Mouse (Mus musculus) neural tube, embryonic 11.5 days (tissue): ENCODE results near the gene Naa15. TPM values are rescaled to one million over a fixed set of nuclear protein-coding genes. Genes with fewer than 3 reads are reported as not detected.
"Not testable (repeated sequence)": the region's sequence is repeated elsewhere in the genome, so short reads cannot be mapped to it uniquely, and the experiment has no call there.

Experiments
- ATAC-seq: fragments of 200-750 bp; cut with Nextera tagmentation; 2 replicates; pipeline ENCODE4 v1.8.0; 2017; ENCODE audit warnings: moderate number of reproducible peaks, mild to moderate bottlenecking, moderate TSS enrichment, moderate library complexity; ENCODE audit not compliant: insufficient read depth, low FRiP score, low TSS enrichment
- DNase-seq: peaks from one replicate; pipeline ENCODE4 v3.0.0-alpha.2; 2015; ENCODE audit warnings: low spot score
- H3K27ac ChIP-seq: fragments of 300-500 bp; sonication (generic); 2 replicates; pipeline ENCODE4 v1.5.1; 2014; ENCODE audit warnings: low read depth, mild to moderate bottlenecking, low read length
- H3K27me3 ChIP-seq: fragments of 300-500 bp; sonication (generic); 2 replicates; pipeline ENCODE4 v1.6.1; 2014; ENCODE audit warnings: mild to moderate bottlenecking, low read length, mixed read lengths; ENCODE audit not compliant: control insufficient read depth, insufficient read depth
- H3K36me3 ChIP-seq: fragments of 300-500 bp; sonication (generic); 2 replicates; pipeline ENCODE4 v1.6.1; 2014; ENCODE audit warnings: mild to moderate bottlenecking, low read length, moderate library complexity, mixed read lengths; ENCODE audit not compliant: control insufficient read depth, insufficient read depth
- H3K4me1 ChIP-seq: fragments of 300-500 bp; sonication (generic); 2 replicates; pipeline ENCODE4 v1.6.1; 2014; ENCODE audit warnings: low read length, mixed read lengths; ENCODE audit not compliant: control insufficient read depth, insufficient read depth
- H3K4me2 ChIP-seq: fragments of 300-500 bp; sonication (generic); 2 replicates; pipeline ENCODE4 v1.6.1; 2014; ENCODE audit warnings: low read depth, mild to moderate bottlenecking, moderate library complexity
- H3K4me3 ChIP-seq: fragments of 300-500 bp; sonication (generic); 2 replicates; pipeline ENCODE4 v1.5.1; 2014; ENCODE audit warnings: low read depth, low read length
- H3K9ac ChIP-seq: fragments of 300-500 bp; sonication (generic); 2 replicates; pipeline ENCODE4 v1.6.1; 2014; ENCODE audit warnings: mild to moderate bottlenecking, low read length
- H3K9me3 ChIP-seq: fragments of 300-500 bp; sonication (generic); 2 replicates; pipeline ENCODE4 v1.6.1; 2016; ENCODE audit warnings: low read length; ENCODE audit not compliant: control insufficient read depth
- WGBS: fragments of 180-500 bp; shearing (Covaris S2); extraction: QIAGEN DNeasy Blood & Tissue Kit; methylation state at CpG from one replicate; pipeline ENCODE4 v1.1.7; 2014; 5-methylcytosine and 5-hydroxymethylcytosine counted together
- polyA plus RNA-seq: library from polyadenylated mRNA; unstranded; fragments of >200 nt; fragmentation: Nextera tagmentation; extraction: Ambion mirVana; gene quantifications from 2 replicates; pipeline ENCODE4 v1.2.1, GENCODE M21; 2014

Naa15 gene
- polyA plus RNA-seq, 1 experiment from 2014 or later, result 51.7 TPM

DNA sequence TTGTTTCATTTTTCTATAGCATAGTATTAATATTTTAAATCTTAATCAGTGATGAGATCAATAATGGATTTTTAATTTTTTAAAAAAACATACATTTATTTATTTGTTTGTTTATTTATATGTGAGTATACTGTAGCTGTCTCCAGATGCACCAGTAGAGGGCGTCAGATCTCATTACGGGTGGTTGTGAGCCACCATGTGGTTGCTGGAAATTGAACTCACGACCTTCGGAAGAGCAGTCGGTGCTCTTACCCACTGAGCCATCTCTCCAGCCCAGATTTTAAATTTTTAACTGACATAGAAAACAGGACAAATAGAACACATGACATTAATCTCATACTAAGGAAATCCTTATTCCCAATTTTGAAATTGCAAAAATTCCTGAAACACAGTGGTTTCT, 19.4 kb downstream of the Naa15 start:
- H3K4me3 ChIP-seq, H3K4me1 ChIP-seq, H3K27me3 ChIP-seq, H3K36me3 ChIP-seq, H3K9me3 ChIP-seq, H3K9ac ChIP-seq, ATAC-seq, DNase-seq, H3K4me2 ChIP-seq, H3K27ac ChIP-seq: not testable (repeated sequence)
- WGBS, result 91% methylated on average over 5 of the region's 5 CpGs

DNA sequence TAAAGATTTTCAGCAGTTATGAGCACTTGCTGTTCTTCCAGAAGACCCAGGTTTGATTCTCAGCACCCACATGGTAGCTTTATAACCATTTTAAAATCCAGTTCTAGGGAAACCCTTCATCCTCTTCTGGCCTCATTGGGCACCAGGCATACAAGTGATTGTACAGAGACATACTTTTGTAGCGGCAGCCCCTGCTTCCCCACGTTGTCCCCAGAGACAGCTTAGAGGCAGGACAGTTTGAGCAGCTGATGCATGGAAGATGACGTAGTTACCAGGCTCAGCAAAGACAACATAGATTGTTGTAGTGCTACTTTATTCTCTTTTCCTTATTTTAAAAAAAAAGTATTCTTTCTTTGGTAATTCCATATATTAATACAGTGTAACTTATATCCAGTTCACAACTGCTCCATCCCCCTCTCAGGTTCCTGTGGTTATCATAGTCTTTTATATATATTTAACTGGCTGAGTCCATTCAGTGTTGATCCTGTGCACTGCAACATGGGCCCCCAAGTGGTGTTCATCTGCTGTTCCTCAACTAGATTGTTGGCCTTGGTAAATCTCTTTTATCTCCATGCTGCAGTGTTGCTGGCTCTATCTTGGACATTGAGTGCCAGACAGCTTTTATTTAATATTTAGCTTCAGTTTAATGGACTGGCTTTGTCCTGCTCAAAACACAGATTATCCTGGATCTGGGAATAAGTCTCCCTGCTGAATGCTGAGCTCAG, 20.1 kb downstream of the Naa15 start:
- no peak overlapping the region for H3K4me2 ChIP-seq
- H3K4me3 ChIP-seq, result no peak overlapping the region
- no peak overlapping the region for H3K9ac ChIP-seq
- H3K4me1 ChIP-seq, result no peaks in the 10 kb centered on the region
- H3K27ac ChIP-seq, result no peak overlapping the region
- H3K36me3 ChIP-seq, result peaks cover 2% of the 10 kb centered on the region; the same call in 1 of the 2 replicates
- H3K9me3 ChIP-seq, result no peaks in the 10 kb centered on the region
- DNase-seq (no peak), ATAC-seq (no peak)
- no peaks in the 10 kb centered on the region for H3K27me3 ChIP-seq
- WGBS, result 91% methylated on average over 3 of the region's 3 CpGs

DNA sequence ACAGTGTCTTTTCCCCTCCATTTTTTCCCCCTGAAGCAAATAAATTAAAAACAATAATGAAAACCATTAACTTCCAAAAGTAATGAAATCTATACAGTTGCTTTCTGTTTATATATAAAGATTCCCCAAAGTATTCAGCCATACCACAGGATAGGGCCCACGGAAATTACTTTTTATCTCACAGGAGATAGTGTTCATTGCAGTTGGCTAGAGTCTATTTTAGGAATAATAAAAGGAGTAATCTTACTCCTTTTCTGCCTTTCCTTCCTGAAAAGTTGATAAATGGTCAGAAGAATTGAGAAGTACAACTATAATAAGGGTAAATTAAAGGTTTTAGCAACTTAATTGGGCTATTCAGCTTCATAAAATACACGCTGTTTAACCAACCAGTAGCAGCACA, 53.6 kb downstream of the Naa15 start:
- Histone ChIP-seq H3K9ac (no peak overlapping the region), H3K4me2 (no peak overlapping the region), H3K36me3 (peaks cover 5% of the 10 kb centered on the region), H3K27me3 (no peaks in the 10 kb centered on the region), H3K27ac (no peak overlapping the region), H3K4me3 (no peak overlapping the region), H3K4me1 (no peaks in the 10 kb centered on the region), H3K9me3 (no peaks in the 10 kb centered on the region)
- ATAC-seq, result no peak
- no peak for DNase-seq
- WGBS, result 93% methylated on average over 2 of the region's 2 CpGs

DNA sequence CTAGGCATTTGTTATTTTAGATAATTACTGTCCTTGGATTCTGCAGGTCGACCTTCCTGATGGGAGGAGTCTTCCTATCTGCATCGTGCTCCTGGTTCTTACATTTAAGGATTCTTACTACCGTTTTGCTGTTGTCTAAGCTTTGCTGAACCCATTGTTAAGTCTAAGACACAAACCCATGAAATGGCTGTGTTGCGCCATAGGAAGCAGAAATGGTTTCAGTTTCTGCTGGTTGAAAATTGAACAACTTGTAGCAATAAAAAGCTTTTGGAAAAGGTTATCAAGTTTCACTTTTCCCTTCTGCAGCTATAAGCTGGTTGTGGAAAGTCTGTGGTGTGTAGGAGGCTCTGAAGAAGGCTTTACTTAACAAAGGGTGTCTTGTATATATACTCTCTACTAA, 60.8 kb downstream of the Naa15 start:
- peaks cover 3% of the 10 kb centered on the region for H3K36me3 ChIP-seq
- 87% methylated on average over 4 of the region's 4 CpGs for WGBS
- ATAC-seq, result no peak
- H3K4me2 ChIP-seq, result no peak overlapping the region
- H3K9ac ChIP-seq, result no peak overlapping the region
- H3K27ac ChIP-seq, result no peak overlapping the region
- no peaks in the 10 kb centered on the region for H3K27me3 ChIP-seq
- H3K4me3 ChIP-seq, result no peak overlapping the region
- no peaks in the 10 kb centered on the region for H3K4me1 ChIP-seq
- no peak for DNase-seq
- H3K9me3 ChIP-seq, result no peaks in the 10 kb centered on the region

DNA sequence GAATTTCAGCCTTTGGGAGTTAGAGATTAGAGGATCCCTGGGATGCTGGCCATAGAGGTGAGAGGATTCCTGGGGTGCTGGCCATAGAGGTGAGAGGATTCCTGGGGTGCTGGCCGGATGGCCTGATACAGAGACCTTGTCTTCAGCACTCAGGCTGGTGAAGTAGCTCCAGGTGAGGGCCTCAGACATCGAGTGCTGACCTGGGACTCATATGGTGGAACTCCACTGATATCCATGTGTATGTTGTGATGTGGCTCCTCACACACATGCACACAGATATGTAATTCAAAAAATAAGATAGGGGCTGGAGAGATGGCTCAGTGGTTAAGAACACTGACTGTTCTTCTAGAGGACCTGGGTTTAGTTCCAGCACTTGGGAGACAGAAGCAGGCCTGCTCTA, 64.9 kb downstream of the Naa15 start:
- H3K4me2 ChIP-seq, result no peak overlapping the region
- no peaks in the 10 kb centered on the region for H3K9me3 ChIP-seq
- no peak for ATAC-seq
- DNase-seq, result no peak
- H3K4me3 ChIP-seq, result no peak overlapping the region
- H3K36me3 ChIP-seq, result no peaks in the 10 kb centered on the region
- H3K27ac ChIP-seq, result no peak overlapping the region
- peaks cover 4% of the 10 kb centered on the region for H3K4me1 ChIP-seq
- no peak overlapping the region for H3K9ac ChIP-seq
- no peaks in the 10 kb centered on the region for H3K27me3 ChIP-seq
- 61% methylated on average over 2 of the region's 2 CpGs for whole genome bisulfite sequencing

DNA sequence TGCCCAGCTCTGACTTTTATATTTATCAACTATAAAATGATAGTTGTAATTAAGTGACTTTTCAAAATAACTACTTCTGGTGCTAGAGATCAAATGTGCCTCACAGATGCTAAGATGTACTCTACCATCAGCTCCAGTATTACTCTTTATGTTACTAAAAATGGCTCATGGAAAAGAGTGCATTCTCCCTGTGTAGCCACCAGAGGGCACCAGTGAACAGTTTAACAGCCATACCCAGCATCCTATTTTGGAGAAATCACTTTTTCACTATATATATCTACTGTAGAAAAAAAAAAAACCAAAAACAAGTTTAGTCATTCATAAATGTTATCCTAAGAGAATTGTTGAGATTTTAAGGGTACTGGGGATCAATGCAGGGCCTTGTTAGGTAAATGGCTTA, 66.1 kb downstream of the Naa15 start:
- H3K9ac ChIP-seq, result no peak overlapping the region
- H3K36me3 ChIP-seq, result no peaks in the 10 kb centered on the region
- H3K9me3 ChIP-seq, result no peaks in the 10 kb centered on the region
- no peak overlapping the region for H3K4me3 ChIP-seq
- no peak overlapping the region for H3K27ac ChIP-seq
- ATAC-seq (no peak), DNase-seq (peak; percentile 53)
- no peaks in the 10 kb centered on the region for H3K27me3 ChIP-seq
- no peak overlapping the region for H3K4me2 ChIP-seq
- H3K4me1 ChIP-seq, result peaks cover 8% of the 10 kb centered on the region

DNA sequence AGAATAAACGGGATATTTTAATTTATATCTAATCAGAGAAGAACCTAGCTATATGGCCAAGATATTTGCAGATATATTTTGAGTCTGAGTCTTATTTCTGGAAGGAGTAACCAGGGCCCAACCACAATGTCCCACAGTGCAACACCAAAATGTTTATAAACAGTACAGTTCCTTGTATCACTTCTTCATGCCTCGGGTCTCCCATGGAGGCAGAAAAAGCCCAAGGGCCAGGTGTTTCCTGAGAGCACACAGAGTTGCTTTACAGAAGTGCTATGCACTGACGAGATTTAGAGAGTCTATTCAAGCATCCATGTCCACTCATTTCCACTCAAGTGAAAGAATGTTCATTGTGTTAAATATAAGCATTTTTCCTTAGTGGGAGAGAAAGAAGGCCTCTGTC, 66.9 kb downstream of the Naa15 start:
- no peaks in the 10 kb centered on the region for H3K9me3 ChIP-seq
- ATAC-seq (no peak), DNase-seq (no peak)
- no peaks in the 10 kb centered on the region for H3K36me3 ChIP-seq
- H3K9ac ChIP-seq, result no peak overlapping the region
- no peak overlapping the region for H3K4me3 ChIP-seq
- WGBS, result 61% methylated on average over 3 of the region's 3 CpGs
- H3K27ac ChIP-seq, result no peak overlapping the region
- no peak overlapping the region for H3K4me2 ChIP-seq
- H3K27me3 ChIP-seq, result no peaks in the 10 kb centered on the region
- peaks cover 8% of the 10 kb centered on the region for H3K4me1 ChIP-seq

DNA sequence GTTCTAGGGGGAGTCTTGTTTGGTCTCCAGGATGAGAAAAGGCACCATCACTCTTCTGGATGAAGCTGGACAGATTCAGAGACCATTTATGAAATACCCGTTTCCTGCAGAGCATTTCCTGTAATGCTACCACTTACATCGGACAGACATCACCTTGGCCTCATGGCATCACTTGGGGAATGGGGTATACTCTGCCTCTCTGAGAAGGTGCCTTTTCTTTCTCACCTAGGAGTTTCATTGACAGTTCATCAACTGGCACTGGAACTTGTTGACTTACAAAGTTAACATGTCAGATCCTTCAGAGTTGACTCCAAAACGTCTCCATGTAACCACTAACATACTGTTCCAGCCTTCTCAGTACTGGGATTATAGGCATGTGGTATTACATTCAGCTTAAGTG, 67.8 kb downstream of the Naa15 start:
- peak overlapping the region; percentile 70; the same call in 1 of the 2 replicates for H3K4me3 ChIP-seq
- no peak overlapping the region for H3K27ac ChIP-seq
- peaks cover 8% of the 10 kb centered on the region for H3K4me1 ChIP-seq
- H3K4me2 ChIP-seq, result peak overlapping the region; percentile 92
- ATAC-seq (no peak), DNase-seq (no peak)
- H3K9ac ChIP-seq, result no peak overlapping the region
- H3K9me3 ChIP-seq, result no peaks in the 10 kb centered on the region
- WGBS, result 81% methylated on average over 3 of the region's 3 CpGs
- H3K27me3 ChIP-seq, result no peaks in the 10 kb centered on the region
- H3K36me3 ChIP-seq, result no peaks in the 10 kb centered on the region

DNA sequence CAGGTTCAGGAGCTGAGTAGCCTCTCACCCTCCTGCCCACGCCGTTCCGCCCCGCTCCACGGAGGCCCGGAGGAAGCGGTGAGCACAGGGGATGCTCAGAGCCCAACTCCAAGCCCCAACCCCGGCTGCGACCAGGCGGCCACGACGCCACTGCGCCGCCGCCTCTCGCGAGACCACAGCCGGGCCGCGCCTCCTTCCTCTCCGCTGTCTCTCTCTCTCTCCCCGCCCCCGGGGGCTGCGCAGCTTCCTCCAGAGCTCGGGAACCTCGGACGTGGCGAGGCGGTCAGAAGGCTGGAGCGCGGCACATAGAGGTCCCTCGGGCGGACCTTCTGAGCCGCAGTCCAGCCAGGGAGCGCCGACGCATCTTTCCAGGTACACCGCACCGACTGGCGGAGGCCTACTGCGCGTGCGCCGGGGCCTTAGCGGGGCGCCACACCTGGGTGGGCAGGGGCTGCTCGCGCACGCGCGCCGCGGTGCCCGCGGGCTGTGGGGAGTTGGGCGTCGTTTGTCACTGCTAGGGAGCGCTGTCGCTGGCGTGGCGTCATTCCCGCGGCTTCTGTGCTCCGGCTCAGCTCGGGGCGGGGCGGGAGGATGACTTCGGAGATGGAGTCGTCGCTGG, 68.9 kb downstream of the Naa15 start, which contains the start of gene Rab33b:
Rab33b (plus strand) TSS at position 180 of the 619 bp plus-strand sequence.
- ATAC-seq (peak; percentile 91), DNase-seq (peak; percentile 98)
- Histone ChIP-seq H3K4me3 (peak within 1 kb of the TSS; percentile 70), H3K9me3 (no peaks in the 10 kb centered on the region), H3K9ac (peak within 1 kb of the TSS; percentile 86), H3K36me3 (no peaks in the 10 kb centered on the region), H3K27me3 (no peaks in the 10 kb centered on the region), H3K4me2 (peak within 1 kb of the TSS; percentile 92), H3K27ac (peak within 1 kb of the TSS; percentile 90), H3K4me1 (peaks cover 8% of the 10 kb centered on the region)
- under 1% methylated on average over 64 of the region's 70 CpGs for WGBS
